Mouse (Mus musculus) cerebellum, adult (tissue): ENCODE results near the gene Gch1.

Experiments used
- ATAC-seq: cut with Nextera tagmentation; 2 replicates; pipeline ENCODE4 v1.9.2; 2017; ENCODE audit warnings: mild to moderate bottlenecking, moderate library complexity, mixed read lengths; ENCODE audit not compliant: insufficient number of reproducible peaks, low FRiP score, low TSS enrichment

The Gch1 gene

DNA sequence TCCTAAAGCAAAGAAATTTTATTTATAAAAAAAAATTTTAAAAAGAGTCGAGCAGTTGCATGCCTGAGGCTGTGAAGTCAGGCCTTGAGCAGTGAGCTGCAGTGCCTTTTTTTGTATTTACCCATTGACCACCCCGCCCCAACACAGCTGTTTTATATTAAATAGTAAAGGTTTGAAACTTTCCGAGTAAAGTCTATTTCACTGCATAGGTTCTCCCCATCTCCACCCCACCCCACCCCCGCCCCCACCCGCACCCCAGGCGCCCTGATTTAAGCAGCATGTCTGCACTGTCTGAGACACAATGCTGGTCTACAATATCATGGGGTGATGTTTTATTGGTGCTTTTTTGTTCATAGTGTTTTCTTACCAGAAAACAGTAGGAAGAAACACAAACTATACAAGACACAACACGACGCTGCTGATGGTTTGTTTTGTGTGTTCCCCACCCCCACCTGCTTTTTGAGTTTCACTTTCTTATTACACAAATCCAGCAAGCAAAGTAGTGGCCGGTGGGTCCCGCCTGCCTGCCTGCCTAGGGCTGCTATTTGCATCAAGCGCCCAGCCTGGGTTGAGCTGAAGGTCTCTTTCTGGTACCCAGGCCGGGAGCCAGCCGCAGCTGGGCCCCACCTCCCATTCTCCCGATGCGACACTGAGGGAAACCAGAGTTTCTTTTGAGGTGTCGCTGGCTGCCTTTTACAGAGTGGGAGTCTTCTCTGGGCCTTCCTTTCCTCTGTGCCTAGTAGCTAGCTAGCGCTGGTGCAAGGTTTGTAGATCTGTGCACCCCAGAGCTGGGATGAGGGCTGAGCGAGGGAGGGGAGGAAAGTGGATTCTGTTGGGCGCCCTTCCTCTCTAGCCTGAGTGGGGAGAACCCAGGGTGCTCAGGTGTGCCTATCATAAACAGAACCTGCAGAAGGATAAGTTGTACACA lies 84.7 kb downstream of the Gch1 start:
- no peak for ATAC-seq
